Mouse (Mus musculus) MEL (cell line): ENCODE results near the gene Gm45521. TPM values are rescaled to one million over a fixed set of nuclear protein-coding genes. Genes with fewer than 3 reads are reported as not detected.

Experiments used
- DNase-seq: peaks from one replicate; pipeline ENCODE4 v3.0.0; 2011; ENCODE audit warnings: low read depth, low spot score
- H3K27ac ChIP-seq: 2 replicates; pipeline ENCODE4 v1.5.1; 2012; ENCODE audit warnings: low read depth, mild to moderate bottlenecking, control low read depth, low read length, moderate library complexity; ENCODE audit not compliant: control insufficient read depth
- H3K27me3 ChIP-seq, 2 experiments: fragments of 150-350 bp in 1 of 2; sonication (generic) in 1 of 2; 2 replicates each; pipeline ENCODE4 v1.6.1; 2012; ENCODE audit warnings: low read length in 2 of 2, mild to moderate bottlenecking in 2 of 2, improper control_type of control experiment in 1 of 2, moderate library complexity in 1 of 2; ENCODE audit not compliant: insufficient read depth in 2 of 2, control insufficient read depth in 1 of 2
- H3K36me3 ChIP-seq, 2 experiments: 2 replicates each; pipeline ENCODE4 v1.6.1; 2012 to 2014; ENCODE audit warnings: low read length in 2 of 2, improper control_type of control experiment in 1 of 2, inconsistent platforms in 1 of 2, mild to moderate bottlenecking in 1 of 2; ENCODE audit not compliant: insufficient read depth in 2 of 2, control insufficient read depth in 1 of 2
- H3K4me1 ChIP-seq, 2 experiments: fragments of 150-350 bp in 1 of 2; sonication (generic) in 1 of 2; 2 replicates each; pipeline ENCODE4 v1.6.1; 2012; ENCODE audit warnings: low read length in 2 of 2, improper control_type of control experiment in 1 of 2, mild to moderate bottlenecking in 1 of 2; ENCODE audit not compliant: insufficient read depth in 2 of 2, control insufficient read depth in 1 of 2
- H3K4me3 ChIP-seq, 2 experiments: fragments of 150-350 bp in 1 of 2; sonication (generic) in 1 of 2; 2 replicates each; pipeline ENCODE4 v1.5.1; 2012; ENCODE audit warnings: low read depth in 2 of 2, low read length in 2 of 2, mild to moderate bottlenecking in 2 of 2, moderate library complexity in 2 of 2, control low read depth in 1 of 2, improper control_type of control experiment in 1 of 2; ENCODE audit not compliant: control insufficient read depth in 1 of 2, insufficient read depth in 1 of 2
- H3K79me2 ChIP-seq: 2 replicates; pipeline ENCODE4 v1.6.1; 2012; ENCODE audit warnings: mild to moderate bottlenecking, low read length, moderate library complexity; ENCODE audit not compliant: control insufficient read depth, poor library complexity, insufficient read depth
- H3K9ac ChIP-seq: 2 replicates; pipeline ENCODE4 v1.6.1; 2012; ENCODE audit warnings: low read depth, mild to moderate bottlenecking, control low read depth, low read length, moderate library complexity; ENCODE audit not compliant: control insufficient read depth, poor library complexity, severe bottlenecking
- H3K9me3 ChIP-seq: fragments of 150-350 bp; sonication (generic); replicated peaks from 2 replicates; pipeline ENCODE4 v1.6.1; 2012; ENCODE audit warnings: mild to moderate bottlenecking, low read length, improper control_type of control experiment, moderate library complexity; ENCODE audit not compliant: insufficient read depth
- BHLHE40 ChIP-seq: IDR thresholded peaks from 2 replicates; pipeline ENCODE4 v1.6.1; 2012; ENCODE audit warnings: low read depth, mild to moderate bottlenecking, inconsistent platforms, low read length, improper control_type of control experiment, borderline replicate concordance
- CHD1 ChIP-seq: IDR thresholded peaks from 2 replicates; pipeline ENCODE4 v1.6.1; 2012; ENCODE audit warnings: low read depth, mild to moderate bottlenecking, inconsistent platforms, low read length, improper control_type of control experiment
- CHD2 ChIP-seq: IDR thresholded peaks from 2 replicates; pipeline ENCODE4 v1.6.1; 2011; ENCODE audit warnings: low read length, improper control_type of control experiment
- CTCF ChIP-seq, 3 experiments: IDR thresholded peaks in 2 of 3; conservative IDR thresholded peaks in 1 of 3; 2 replicates each; pipeline ENCODE4 v1.5.1; 2011 to 2012; ENCODE audit warnings: low read length in 3 of 3, low read depth in 2 of 3, mild to moderate bottlenecking in 2 of 3, improper control_type of control experiment in 1 of 3, inconsistent platforms in 1 of 3, mixed read lengths in 1 of 3, moderate library complexity in 1 of 3; ENCODE audit not compliant: control insufficient read depth in 1 of 3, insufficient read depth in 1 of 3, poor library complexity in 1 of 3, severe bottlenecking in 1 of 3
- E2F4 ChIP-seq: IDR thresholded peaks from 2 replicates; pipeline ENCODE4 v1.6.1; 2011; ENCODE audit warnings: low read depth, low read length, improper control_type of control experiment, borderline replicate concordance
- ETS1 ChIP-seq: IDR thresholded peaks from 2 replicates; pipeline ENCODE4 v1.6.1; 2012; ENCODE audit warnings: low read depth, mild to moderate bottlenecking, inconsistent platforms, low read length, improper control_type of control experiment, moderate library complexity
- GATA1 ChIP-seq: IDR thresholded peaks from 2 replicates; pipeline ENCODE4 v1.6.1; 2011; ENCODE audit warnings: low read depth, low read length, improper control_type of control experiment
- HCFC1 ChIP-seq: IDR thresholded peaks from 2 replicates; pipeline ENCODE4 v1.6.1; 2012; ENCODE audit warnings: low read depth, mild to moderate bottlenecking, inconsistent platforms, low read length, improper control_type of control experiment, moderate library complexity
- JUND ChIP-seq: IDR thresholded peaks from 2 replicates; pipeline ENCODE4 v1.6.1; 2011; ENCODE audit warnings: low read depth, mild to moderate bottlenecking, improper control_type of control experiment, low read length
- KAT2A ChIP-seq: conservative IDR thresholded peaks from 2 replicates; pipeline ENCODE4 v1.6.1; 2012; ENCODE audit warnings: low read depth, low read length, improper control_type of control experiment, inconsistent platforms
- MAZ ChIP-seq: IDR thresholded peaks from 2 replicates; pipeline ENCODE4 v1.6.1; 2012; ENCODE audit warnings: low read depth, mild to moderate bottlenecking, inconsistent platforms, low read length, improper control_type of control experiment
- MEF2A ChIP-seq: IDR thresholded peaks from 2 replicates; pipeline ENCODE4 v1.6.1; 2014; ENCODE audit warnings: low read depth, mild to moderate bottlenecking, inconsistent platforms, low read length, improper control_type of control experiment; ENCODE audit not compliant: poor library complexity, insufficient replicate concordance, severe bottlenecking; ENCODE audit errors: extremely low read depth
- NRF1 ChIP-seq: IDR thresholded peaks from 2 replicates; pipeline ENCODE4 v1.6.1; 2014; ENCODE audit warnings: low read depth, mild to moderate bottlenecking, inconsistent platforms, low read length, improper control_type of control experiment, moderate library complexity; ENCODE audit not compliant: poor library complexity, insufficient read depth, severe bottlenecking
- POLR2A ChIP-seq, 2 experiments: IDR thresholded peaks; 2 replicates each; pipeline ENCODE4 v1.6.1; 2011 to 2012; ENCODE audit warnings: low read length in 2 of 2, mild to moderate bottlenecking in 2 of 2, control low read depth in 1 of 2, improper control_type of control experiment in 1 of 2, low read depth in 1 of 2, moderate library complexity in 1 of 2; ENCODE audit not compliant: control insufficient read depth in 1 of 2, insufficient read depth in 1 of 2, poor library complexity in 1 of 2
- POLR2AphosphoS5 ChIP-seq: IDR thresholded peaks from 2 replicates; pipeline ENCODE4 v1.6.1; 2012; ENCODE audit warnings: low read depth, borderline replicate concordance, mild to moderate bottlenecking, inconsistent platforms, low read length, moderate library complexity, mixed read lengths
- RCOR1 ChIP-seq: IDR thresholded peaks from 2 replicates; pipeline ENCODE4 v1.6.1; 2012; ENCODE audit warnings: low read depth, mild to moderate bottlenecking, inconsistent platforms, low read length, improper control_type of control experiment
- SIN3A ChIP-seq: IDR thresholded peaks from 2 replicates; pipeline ENCODE4 v1.6.1; 2012; ENCODE audit warnings: low read length, improper control_type of control experiment, inconsistent platforms
- SMC3 ChIP-seq: IDR thresholded peaks from 2 replicates; pipeline ENCODE4 v1.6.1; 2011; ENCODE audit warnings: low read depth, low read length, improper control_type of control experiment
- TAL1 ChIP-seq: IDR thresholded peaks from 2 replicates; pipeline ENCODE4 v1.6.1; 2012; ENCODE audit warnings: mild to moderate bottlenecking, inconsistent platforms, low read length, moderate library complexity, mixed read lengths
- TBP ChIP-seq: IDR thresholded peaks from 2 replicates; pipeline ENCODE4 v1.8.0; 2011; ENCODE audit warnings: low read depth, low read length, improper control_type of control experiment
- UBTF ChIP-seq: IDR thresholded peaks from 2 replicates; pipeline ENCODE4 v1.6.1; 2012; ENCODE audit warnings: low read depth, mild to moderate bottlenecking, inconsistent platforms, low read length, improper control_type of control experiment, moderate library complexity, borderline replicate concordance; ENCODE audit not compliant: insufficient read depth
- USF1 ChIP-seq: IDR thresholded peaks from 2 replicates; pipeline ENCODE4 v1.6.1; 2014; ENCODE audit warnings: low read depth, mild to moderate bottlenecking, inconsistent platforms, low read length, improper control_type of control experiment, moderate library complexity
- ZC3H11A ChIP-seq: IDR thresholded peaks from 2 replicates; pipeline ENCODE4 v1.6.1; 2012; ENCODE audit warnings: low read depth, mild to moderate bottlenecking, inconsistent platforms, low read length, improper control_type of control experiment
- ZMIZ1 ChIP-seq: IDR thresholded peaks from 2 replicates; pipeline ENCODE4 v1.6.1; 2012; ENCODE audit warnings: low read depth, mild to moderate bottlenecking, inconsistent platforms, low read length, improper control_type of control experiment, moderate library complexity
- polyA plus RNA-seq, 2 experiments: library from polyadenylated mRNA; stranded (reverse) in 1 of 2; unstranded in 1 of 2; fragments of >175 nt in 1 of 2; fragments of >200 nt in 1 of 2; gene quantifications; 2 replicates each; pipeline versions ENCODE4 v1.2.1 to v1.2.4; 2012; ENCODE audit warnings: low replicate concordance in 2 of 2, low read depth in 1 of 2; ENCODE audit not compliant: insufficient read length in 2 of 2, insufficient read depth in 1 of 2, missing spikeins in 1 of 2
- total RNA-seq: library from RNA; depleted of rRNA; stranded (reverse); fragments of 300-350 nt; gene quantifications from 2 replicates; pipeline ENCODE4 v1.2.3, GENCODE M21; 2012

Gene Gm45521
- total and polyA plus RNA-seq, 3 experiments, result not detected

DNA sequence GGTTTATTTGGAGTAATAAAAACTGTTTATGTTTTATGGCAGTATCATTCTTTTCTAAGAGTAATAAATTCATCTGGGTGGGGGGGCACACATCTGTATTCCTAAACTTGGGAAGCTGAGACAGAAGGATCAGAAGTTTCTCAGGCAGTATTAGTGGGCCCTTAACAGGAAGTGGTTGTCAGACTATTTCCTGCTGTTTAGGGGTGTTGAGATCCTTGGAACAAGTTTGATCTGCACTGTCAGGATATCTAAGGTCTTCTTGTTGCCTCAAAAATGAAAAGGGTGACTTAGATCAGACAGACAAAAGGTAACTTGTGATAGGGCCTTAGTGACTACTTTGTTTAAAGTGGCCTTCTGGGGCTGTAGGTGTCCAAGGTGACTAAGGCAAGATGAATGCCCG, 21.1 kb downstream of the Gm45521 start:
- Histone ChIP-seq H3K36me3 (no peaks in the 10 kb centered on the region), H3K4me3 (no peak overlapping the region)

DNA sequence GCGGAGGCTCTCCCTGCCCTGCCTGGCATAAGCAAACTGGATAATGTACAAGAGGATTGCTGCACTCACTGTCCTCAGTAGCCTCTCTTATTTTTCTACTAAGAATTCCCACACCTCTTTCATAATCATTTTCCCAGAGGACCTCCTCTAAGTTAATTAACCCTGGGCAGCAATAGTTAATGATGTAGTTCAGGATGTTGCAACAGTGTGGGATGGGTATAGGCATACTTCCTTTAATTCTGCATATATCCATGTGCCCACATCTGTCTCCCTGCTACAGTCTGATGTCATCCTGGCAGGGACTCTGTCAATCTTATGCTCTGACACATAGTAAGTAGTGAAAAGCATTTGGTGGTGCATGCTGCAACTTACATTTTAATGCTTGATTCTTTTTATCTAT, 24.1 kb downstream of the Gm45521 start:
- Histone ChIP-seq H3K79me2 (no peaks in the 10 kb centered on the region), H3K9ac (no peak overlapping the region), H3K4me3 (no peak overlapping the region), H3K4me1 (no peaks in the 10 kb centered on the region), H3K27ac (no peak overlapping the region), H3K9me3 (no peaks in the 10 kb centered on the region), H3K36me3 (no peaks in the 10 kb centered on the region), H3K27me3 (no peaks in the 10 kb centered on the region; a peak in 1 of 4 replicates)
- no peak for DNase-seq
- TF ChIP-seq GATA1, result no peak
- no peak for TF ChIP-seq NRF1
- no peak for TF ChIP-seq E2F4
- TF ChIP-seq CHD2, result no peak
- no peak for TF ChIP-seq ZMIZ1
- TF ChIP-seq CTCF (IDR thresholded peaks at IDR 0.05 in 2 of 3, conservative IDR thresholded peaks at IDR 0.05 in 1 of 3; ENCODE audit: control insufficient read depth in 1 of 3, insufficient read depth in 1 of 3, low read depth in 2 of 3, low read length in 3 of 3, poor library complexity in 1 of 3, severe bottlenecking in 1 of 3), result no peak
- TF ChIP-seq JUND, result no peak
- TF ChIP-seq ETS1, result no peak
- no peak for TF ChIP-seq MEF2A
- no peak for TF ChIP-seq RCOR1
- no peak for TF ChIP-seq SIN3A
- no peak for TF ChIP-seq CHD1
- TF ChIP-seq ZC3H11A, result no peak
- TF ChIP-seq TAL1, result no peak
- no peak for TF ChIP-seq SMC3

More for the DNA sequence above, 21.1 kb downstream of the Gm45521 start:
- Histone ChIP-seq H3K9me3 (no peaks in the 10 kb centered on the region), H3K79me2 (no peaks in the 10 kb centered on the region), H3K27ac (no peak overlapping the region), H3K9ac (no peak overlapping the region), H3K4me1 (no peaks in the 10 kb centered on the region), H3K27me3 (no peaks in the 10 kb centered on the region; a peak in 1 of 4 replicates)
- no peak for TF ChIP-seq POLR2AphosphoS5
- no peak for TF ChIP-seq KAT2A
- no peak for TF ChIP-seq TBP
- TF ChIP-seq POLR2A (IDR thresholded peaks at IDR 0.05; ENCODE audit: control insufficient read depth in 1 of 2, insufficient read depth in 1 of 2, low read depth in 1 of 2, low read length in 2 of 2, poor library complexity in 1 of 2), result no peak
- no peak for TF ChIP-seq HCFC1
- no peak for TF ChIP-seq USF1
- no peak for TF ChIP-seq MAZ
- no peak for TF ChIP-seq NRF1
- no peak for TF ChIP-seq BHLHE40
- TF ChIP-seq UBTF, result no peak
- no peak for TF ChIP-seq TAL1
- TF ChIP-seq CHD2, result no peak
- no peak for DNase-seq
